Mouse (Mus musculus) embryonic fibroblast, embryonic 13.5 days (primary cell): ENCODE data around the gene Preb.

ENCODE experiments used
- CTCF ChIP-seq: IDR thresholded peaks from 2 replicates; pipeline ENCODE4 v1.5.1; 2011; ENCODE audit warnings: mild to moderate bottlenecking, control low read depth, low read length, moderate library complexity, borderline replicate concordance; ENCODE audit not compliant: insufficient read depth
- POLR2A ChIP-seq: IDR thresholded peaks from 2 replicates; pipeline ENCODE4 v1.6.1; 2011; ENCODE audit warnings: low read depth, mild to moderate bottlenecking, control low read depth, low read length, moderate library complexity

- TF ChIP-seq CTCF (no peak), POLR2A (no peak)
These were observed 8.3 kb upstream of the Preb start, which contains the start of gene Tcf23 for GRCm38 (mm10) chr5:30968416-30968815.
